Mouse (Mus musculus): ENCODE measurements around the gene Dnajc21.

Dnajc21 gene

GRCm38 (mm10) chr15:10439963-10440362 is 30.4 kb downstream of the Dnajc21 start:
- DNase-seq (ENCODE audit: low read depth, low spot score) = no peak

GRCm38 (mm10) chr15:10436893-10437292 is 33.4 kb downstream of the Dnajc21 start:
- no peak for DNase-seq (ENCODE audit: low read depth, low spot score)

DNA sequence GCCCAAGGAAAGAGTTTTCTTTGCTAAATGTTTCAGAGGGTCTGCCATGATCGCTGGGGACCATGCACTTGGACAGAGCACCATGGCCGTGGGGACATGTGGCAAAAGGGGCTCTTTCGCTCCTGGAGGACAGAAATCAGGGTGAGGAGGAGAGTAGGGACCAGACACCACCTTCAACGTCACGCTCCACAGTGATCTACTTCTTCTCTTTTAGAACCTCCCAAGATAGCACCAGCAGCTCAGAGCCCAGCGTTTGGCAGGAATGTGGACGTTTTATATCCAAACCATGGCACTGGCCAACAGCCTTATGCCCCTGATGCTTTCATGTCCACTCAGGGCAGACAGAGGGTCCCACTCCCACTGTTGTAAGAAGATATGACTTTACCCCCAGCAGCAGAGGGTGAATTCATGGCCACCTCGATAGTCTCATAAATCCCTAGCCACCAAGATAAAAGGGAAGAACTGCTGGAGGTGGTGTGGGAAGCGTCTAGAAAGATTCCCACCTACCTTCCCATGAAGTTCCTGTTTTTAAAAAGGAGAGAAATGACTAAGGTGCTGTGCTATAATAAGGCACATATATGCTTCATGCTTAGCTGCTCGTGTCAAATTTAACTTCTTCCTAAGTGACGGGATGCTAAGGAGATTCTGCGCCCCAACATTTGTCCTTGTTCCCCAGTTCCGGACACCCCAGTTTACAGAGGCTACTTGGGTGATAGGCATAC is 43.6 kb downstream of the Dnajc21 start:
- no peak for DNase-seq (ENCODE audit: low read depth, low spot score)

- DNase-seq (ENCODE audit: low read depth, low spot score) = no peak
Observed at GRCm38 (mm10) chr15:10426124-10426523, 44.2 kb downstream of the Dnajc21 start.

DNA sequence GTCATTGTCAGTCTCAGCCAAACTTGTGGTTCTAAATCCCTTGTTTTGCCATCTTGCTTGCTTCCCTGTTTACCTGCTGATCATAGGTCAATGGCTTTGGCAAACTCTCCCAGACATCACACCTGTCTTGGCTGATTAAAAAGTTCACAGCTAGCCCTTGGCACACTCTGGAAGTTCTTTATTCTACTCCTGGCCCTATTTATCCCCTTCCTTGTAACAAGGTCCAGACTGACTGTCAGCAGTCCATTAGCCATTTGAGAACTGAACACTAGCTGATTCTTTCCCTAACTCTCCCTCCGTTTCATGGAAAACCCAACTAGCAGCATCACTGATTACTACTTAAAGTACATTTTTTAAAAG is 48.6 kb downstream of the Dnajc21 start:
- no peak for DNase-seq (ENCODE audit: low read depth, low spot score)

DNA sequence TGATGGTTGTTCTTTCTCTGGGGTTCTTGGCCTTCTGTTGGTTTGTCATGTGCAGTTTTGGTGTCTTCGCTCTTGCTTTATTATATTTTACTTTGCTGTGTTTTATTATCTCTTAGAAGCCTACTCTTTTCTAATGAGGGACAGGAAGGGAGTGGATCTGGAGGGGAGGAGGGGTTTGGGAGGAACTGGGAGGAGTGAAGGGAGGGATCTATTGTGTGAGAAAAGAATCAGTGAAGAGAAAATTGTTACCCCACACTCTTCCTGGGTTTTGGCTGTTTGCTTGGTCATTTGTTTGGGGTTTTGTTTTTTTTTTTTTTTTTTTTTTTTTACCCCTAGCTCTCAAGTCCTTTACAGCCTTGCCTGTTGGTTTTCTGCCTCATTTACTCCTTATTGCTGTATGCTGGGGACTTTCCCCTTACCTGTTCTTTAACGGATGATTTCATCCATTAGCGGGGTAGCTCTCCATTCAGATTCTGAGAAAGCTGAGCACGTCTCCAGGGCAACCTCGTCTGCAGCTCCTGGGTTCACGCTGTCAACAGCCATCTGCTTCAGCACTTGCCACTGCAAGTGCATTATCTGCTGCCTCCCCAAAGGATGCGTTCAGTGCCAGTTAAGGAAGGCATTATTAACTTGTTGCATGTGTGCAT is 49.1 kb downstream of the Dnajc21 start:
- peak; percentile 16 for DNase-seq (ENCODE audit: low read depth, low spot score)

DNA sequence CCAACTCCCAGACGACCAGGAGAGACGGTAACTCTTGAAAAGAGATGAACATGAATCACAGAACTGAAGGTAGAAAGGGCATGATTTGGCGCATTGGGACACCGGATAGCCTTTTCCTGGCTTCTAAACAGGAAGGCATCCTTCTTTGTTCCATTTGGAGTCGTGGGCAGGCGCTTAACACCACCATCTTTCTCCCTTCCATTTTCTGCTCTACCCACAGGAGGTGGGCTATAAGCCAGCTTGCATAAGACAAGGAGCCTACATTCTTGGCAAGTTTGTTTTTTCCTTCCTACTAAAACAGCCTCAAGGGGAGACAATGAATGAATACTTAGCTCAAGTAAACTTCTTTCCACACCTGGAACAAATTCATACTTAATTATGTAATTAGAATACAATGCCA is 56.7 kb downstream of the Dnajc21 start:
- no peak for DNase-seq (ENCODE audit: low read depth, low spot score)

DNA sequence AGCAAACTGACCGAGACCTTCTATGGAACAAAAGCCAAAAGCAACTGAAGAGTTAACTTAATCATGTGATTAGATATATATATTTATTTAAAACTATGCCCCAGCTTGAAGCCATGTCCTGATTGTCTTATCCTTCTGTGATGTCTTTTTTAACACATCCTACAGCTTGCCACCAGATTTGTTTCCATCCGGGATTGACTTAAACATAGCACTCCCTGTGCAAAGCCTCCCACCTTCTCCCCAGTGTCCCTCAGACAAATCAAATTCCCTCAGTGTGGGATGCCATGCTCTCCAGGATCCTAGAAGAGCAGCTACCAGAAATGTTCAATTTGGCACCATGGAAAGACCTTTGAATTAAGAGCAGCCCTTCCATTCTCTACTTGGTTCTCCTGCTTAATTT is 59.4 kb downstream of the Dnajc21 start:
- no peak for DNase-seq (ENCODE audit: low read depth, low spot score)

- no peak for DNase-seq (ENCODE audit: low read depth, low spot score)
Observed at GRCm38 (mm10) chr15:10409842-10410241, 60.5 kb downstream of the Dnajc21 start.

- no peak for DNase-seq (ENCODE audit: low read depth, low spot score)
Observed at GRCm38 (mm10) chr15:10400415-10400814, 69.9 kb downstream of the Dnajc21 start.

GRCm38 (mm10) chr15:10399795-10400194 is 70.5 kb downstream of the Dnajc21 start:
- DNase-seq (ENCODE audit: low read depth, low spot score) = no peak
